Mouse (Mus musculus): ENCODE results near the gene Onecut1.

GRCm38 (mm10) chr9:74910226-74910759 lies 48.6 kb downstream of the Onecut1 start:
- TF ChIP-seq GATA1 (IDR thresholded peaks at IDR 0.05; ENCODE audit: low read length) (no peak), TAL1 (IDR thresholded peaks at IDR 0.05; ENCODE audit: low read length) (no peak)
